Mouse (Mus musculus): ENCODE measurements at regions not wholly inside any gene's neighbourhood (a gene's known extent, or its start where the extent isn't known, plus 50 kb on each side); places are given as distances from the start of the nearest gene placed in this dataset.

GRCm38 (mm10) chr11:19470648-19471341 lies 452.0 kb upstream of the Meis1 start:
- no peak for TF ChIP-seq CTCF (IDR thresholded peaks at IDR 0.05)
- TF ChIP-seq POLR2A (IDR thresholded peaks at IDR 0.05; ENCODE audit: insufficient read depth, low read depth, low read length), result no peak
- no peak for TF ChIP-seq EP300 (IDR thresholded peaks at IDR 0.05; ENCODE audit: insufficient read depth, low read depth, low read length)
